Mouse (Mus musculus): ENCODE results near the gene Prkaa1. TPM values are rescaled to one million over a fixed set of nuclear protein-coding genes. Genes with fewer than 3 reads are reported as not detected.

Prkaa1 gene
- polyA plus RNA-seq, 1 experiment from 2014 or later = 12.6 TPM

Other genes with a start within 250 kb of the Prkaa1 start
- gene Mroh2b, start 245.1 kb upstream of the Prkaa1 start, polyA plus RNA-seq (2015; fragmentation: Nextera tagmentation; extraction: Ambion mirVana) = not detected in 2 replicates
- 0.08 TPM in 1 of 2 replicates, not detected in the other for gene C7, start 80.1 kb upstream of the Prkaa1 start, polyA plus RNA-seq (2015; fragmentation: Nextera tagmentation; extraction: Ambion mirVana)
- 0.38 and 0.49 TPM in 2 replicates for gene Card6, start 35.3 kb upstream of the Prkaa1 start, polyA plus RNA-seq (2015; fragmentation: Nextera tagmentation; extraction: Ambion mirVana)
- gene Rpl37, start 27.2 kb upstream of the Prkaa1 start, polyA plus RNA-seq (2015; fragmentation: Nextera tagmentation; extraction: Ambion mirVana) = 422 and 438 TPM in 2 replicates
- gene Ttc33, start 41.7 kb downstream of the Prkaa1 start, polyA plus RNA-seq (2015; fragmentation: Nextera tagmentation; extraction: Ambion mirVana) = 61.4 and 65.4 TPM in 2 replicates
- gene Ptger4, start 100.3 kb downstream of the Prkaa1 start, polyA plus RNA-seq (2015; fragmentation: Nextera tagmentation; extraction: Ambion mirVana) = 0.42 and 0.50 TPM in 2 replicates

Measured in forebrain, embryonic 15.5 days (tissue).